Mouse (Mus musculus) heart, postnatal 0 days (tissue): ENCODE results near the gene Pip5kl1.

Source experiments
- CTCF ChIP-seq: IDR thresholded peaks from 2 replicates; pipeline ENCODE4 v1.5.1; 2016; ENCODE audit warnings: antibody characterized with exemption, control low read depth, low read depth
- EP300 ChIP-seq: IDR thresholded peaks from 2 replicates; pipeline ENCODE4 v1.6.1; 2016; ENCODE audit warnings: antibody characterized with exemption, low read depth

- TF ChIP-seq CTCF, result no peak
- no peak for TF ChIP-seq EP300
These were observed 23.1 kb downstream of the Pip5kl1 start for GRCm38 (mm10) chr2:32597699-32598098.
